Mouse (Mus musculus) CD4-positive helper T cell, adult 2 months (primary cell): ENCODE measurements at regions not wholly inside any gene's neighbourhood (a gene's known extent, or its start where the extent isn't known, plus 50 kb on each side); places are given as distances from the start of the nearest gene placed in this dataset.

Source experiments
- DNase-seq: peaks from one replicate; pipeline ENCODE4 v3.0.0-alpha.2; 2012; ENCODE audit warnings: low read depth, missing footprints, low spot score

DNA sequence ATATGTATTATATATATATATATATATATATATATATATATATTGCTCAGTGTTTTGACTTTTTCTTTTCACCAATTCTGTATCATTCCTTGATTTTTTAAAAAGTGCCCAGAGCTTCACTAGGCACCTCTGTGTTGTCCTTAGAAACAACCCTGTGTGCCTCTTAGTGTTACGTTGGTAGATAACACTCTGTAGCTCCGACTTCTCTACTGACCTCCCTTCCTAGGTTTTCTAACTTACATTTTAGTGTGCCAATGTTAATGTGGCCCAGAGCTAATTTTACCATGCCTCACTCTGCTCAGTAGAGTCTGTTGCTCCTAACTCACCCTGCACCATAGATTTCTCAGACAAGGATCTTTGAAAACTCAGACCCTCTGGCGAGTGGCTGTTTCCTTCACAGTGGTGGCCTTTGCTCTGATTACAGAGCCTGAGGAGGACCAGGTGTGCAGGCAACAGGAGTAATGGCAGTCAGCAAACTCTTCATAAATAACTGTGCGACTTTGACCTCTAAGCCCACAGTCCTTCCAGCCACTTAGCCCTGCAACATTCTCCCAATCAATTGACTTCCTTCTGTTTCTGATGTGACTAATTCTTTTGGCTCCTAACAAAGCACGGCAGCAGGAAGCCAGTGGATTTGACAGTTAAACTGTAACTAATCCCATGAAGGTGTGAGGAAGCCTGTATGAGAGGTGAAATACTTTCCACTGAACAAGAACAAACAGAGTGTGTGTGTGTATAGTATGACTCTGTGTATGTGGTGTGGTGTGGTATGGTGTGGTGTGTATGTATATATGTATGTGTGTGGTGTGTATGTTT lies 53.6 kb upstream of the Actr3 start:
- no peak for DNase-seq

DNA sequence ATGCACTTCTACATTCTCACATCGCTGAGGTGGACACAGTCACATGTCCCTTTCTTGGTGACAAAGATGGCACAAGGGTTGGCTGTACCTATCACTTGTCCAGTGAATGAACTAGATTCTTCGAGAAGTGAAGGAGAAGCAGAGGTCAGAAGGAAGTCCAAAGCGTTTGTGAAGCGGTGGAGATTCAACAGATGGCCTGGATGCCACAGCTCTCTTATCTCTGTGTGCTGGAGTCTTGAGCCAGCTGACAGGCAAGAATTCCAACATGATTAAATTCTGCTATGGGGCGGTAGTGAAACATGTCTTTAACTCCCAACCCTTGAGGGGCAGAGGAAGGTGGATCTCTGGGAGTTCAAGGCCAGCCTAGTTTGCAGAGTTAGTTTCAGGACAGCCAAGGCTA lies 55.5 kb upstream of the Actr3 start:
- DNase-seq = no peak

DNA sequence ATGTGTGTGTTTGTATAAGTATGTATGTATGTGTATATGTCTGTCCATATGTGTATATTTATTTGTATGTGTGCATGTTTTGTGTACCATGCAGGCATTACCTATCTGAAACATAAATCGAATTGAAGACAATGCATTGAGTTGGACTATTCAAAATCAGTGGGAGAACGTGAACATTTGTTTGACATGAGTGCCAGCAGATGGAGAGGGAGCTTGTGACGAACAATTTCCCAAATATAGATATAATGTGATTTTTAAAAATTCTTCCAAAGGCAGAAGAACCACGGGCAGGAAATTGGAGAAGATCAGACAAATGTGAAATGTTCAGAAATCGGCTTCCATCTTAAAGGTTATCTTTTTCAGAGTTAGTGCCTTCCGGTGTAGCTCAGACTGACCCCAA lies 59.1 kb upstream of the Actr3 start:
- DNase-seq = no peak

DNA sequence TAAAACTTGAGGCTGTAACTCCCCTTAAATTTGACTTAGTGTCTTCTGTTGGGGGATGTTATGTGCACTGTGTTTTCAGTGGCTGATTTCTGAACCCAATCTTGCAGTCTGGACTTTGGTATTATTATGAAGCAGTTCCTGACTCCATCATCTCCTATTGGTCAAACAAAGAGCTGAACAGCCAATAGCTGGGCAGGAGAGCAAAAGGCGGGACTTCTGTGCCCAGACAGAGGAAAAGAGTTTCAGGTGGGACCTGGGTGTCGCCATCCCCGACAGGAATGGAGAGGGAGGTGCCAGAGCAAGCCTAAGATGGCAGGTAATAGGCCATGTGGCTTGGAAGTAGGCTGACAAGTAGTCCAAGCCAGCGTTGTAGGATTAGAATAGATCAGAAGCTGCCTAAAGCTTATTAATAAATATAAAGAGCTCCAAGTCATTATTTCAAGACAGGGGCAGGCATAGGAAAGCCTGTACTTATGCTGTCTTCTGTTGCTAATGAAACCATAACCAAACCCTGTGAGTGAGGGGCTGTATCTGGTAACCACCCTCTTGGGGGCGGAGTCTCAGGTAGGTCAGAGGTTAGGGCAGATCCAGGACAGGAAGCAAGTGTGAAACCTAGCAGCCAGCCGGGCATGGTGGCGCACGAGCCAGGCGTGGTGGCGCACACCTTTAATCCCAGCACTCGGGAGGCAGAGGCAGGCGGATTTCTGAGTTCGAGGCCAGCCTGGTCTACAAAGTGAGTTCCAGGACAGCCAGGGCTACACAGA lies 60.0 kb upstream of the Actr3 start:
- no peak for DNase-seq

DNA sequence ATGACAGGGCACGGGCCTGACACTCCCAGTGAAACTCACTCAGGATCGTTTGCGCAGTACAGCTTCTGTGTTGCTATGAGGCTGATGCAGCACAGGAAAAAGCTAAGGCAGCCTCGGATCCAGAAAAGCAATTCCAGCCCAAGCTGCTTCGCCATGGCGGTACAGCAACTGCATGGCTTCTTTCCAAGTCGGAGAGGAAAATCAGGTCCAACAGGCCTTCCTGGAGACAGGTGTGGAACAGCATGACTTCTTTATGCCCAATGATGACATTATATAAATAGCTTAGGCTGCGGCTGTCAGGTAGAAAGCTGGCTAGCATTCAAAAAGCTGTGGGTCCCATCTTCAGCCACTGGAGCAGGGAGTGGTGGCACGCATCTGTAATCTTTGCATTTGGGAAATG lies 61.5 kb upstream of the Actr3 start:
- no peak for DNase-seq

DNA sequence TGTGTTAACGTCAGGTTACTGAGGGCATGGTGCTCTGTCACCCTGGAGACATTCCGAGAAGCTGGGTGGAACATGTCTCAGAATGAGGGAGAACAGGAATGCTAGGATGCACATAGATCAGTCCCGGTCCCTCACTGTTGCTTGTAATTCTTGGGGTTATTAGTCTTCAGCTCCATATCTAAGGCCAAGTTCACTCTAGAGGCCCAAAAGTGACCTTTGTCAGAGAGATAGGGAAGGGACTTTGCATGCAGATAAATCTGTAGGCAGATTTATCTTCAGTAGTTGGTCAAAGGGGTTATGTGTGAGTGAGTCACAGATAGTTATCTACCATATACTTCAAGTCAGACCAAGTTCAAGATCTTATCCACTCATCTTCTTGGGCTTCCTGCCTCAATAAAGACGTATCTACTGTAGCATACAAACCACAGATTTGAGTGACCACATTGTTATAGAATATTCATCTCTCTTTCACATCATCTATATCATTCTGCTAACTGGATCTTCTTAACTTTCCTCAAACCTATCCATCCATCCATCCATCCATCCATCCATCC lies 58.4 kb upstream of the Slc35f5 start:
- DNase-seq = peak; percentile 22

DNA sequence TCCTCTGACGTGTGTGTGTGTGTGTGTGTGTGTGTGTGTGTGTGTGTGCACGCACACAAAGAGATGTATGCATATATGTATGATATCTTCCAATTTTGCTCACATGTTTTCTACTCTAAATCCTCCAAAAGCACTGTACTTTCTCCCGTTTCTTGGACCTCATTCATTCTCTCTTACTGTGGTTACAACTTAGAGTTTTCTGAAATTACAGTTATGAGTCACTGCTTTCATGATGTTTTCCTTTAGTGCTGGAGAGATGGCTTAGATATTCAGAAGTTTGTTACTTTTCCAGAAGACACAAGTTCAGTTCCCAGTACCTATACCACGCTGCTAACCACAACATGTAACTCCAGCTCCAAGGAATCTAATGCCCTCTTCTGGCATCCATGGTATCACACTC lies 56.5 kb upstream of the Slc35f5 start:
- no peak for DNase-seq

DNA sequence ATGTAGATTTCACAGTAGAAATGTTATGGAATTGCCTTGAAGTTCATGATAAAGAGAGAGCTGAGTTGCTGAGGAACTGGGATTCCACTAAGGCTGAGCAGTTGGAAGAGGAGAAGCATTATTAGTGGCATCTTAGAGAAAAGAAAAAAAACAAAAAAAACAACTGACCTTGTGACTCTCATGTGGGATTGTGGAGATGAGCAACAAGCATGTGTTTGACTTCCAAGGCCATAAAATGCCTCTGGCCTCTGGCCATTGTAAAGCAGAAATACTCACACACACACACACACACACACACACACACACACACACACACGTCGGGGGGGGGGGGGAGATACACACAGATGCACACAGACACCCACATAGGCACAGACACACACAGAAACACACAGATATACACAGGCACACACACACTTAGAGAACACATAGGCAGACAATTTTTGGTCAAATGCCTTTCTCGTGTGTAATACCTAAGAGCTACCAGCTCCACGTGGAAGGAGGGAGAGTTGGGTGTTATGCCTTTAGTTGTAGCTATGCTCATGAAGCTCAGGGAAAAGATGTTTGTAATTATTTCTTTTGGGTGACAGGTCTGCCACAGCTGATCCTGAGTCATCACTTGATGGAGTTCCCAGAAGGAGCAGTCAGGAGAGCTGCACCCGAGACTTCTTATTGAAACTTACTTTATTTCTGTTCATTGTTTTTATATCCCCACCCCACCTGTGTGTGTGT lies 52.4 kb upstream of the Slc35f5 start:
- no peak for DNase-seq

DNA sequence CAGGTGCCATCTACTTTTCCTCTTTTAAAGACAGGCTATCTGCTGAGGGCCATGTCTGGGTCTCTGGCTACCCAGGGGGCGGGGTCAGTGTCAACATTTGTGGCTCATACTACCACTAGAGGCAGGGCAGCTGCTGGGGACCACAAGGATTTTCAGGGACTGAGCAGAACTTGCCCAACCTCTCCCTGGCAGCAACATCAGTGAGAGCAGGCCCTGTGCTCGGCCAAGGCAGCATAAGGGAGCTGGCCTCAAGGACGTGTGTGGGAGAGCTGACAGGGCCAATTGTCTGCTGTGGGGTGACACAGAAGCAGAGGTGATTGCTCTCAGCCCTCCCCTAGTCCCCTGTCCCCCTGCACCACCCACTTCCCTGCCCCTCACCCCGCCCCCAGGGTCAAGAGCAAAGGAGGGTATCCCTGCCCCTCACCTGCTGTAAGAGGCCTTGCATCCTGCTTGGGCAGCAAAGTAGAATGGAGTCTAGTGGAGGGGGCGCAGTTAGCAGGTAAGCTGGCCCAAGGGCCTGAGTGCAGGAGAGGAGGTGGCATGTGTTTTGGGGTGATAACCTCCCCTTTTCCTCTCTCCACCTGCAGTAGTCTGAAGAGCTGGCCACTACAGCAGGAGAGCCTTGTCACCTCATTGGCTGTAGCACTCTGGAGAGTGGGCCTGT lies 51.7 kb upstream of the Slc35f5 start:
- no peak for DNase-seq
